Mouse (Mus musculus): ENCODE results near the gene Tnfrsf17. TPM values are rescaled to one million over a fixed set of nuclear protein-coding genes. Genes with fewer than 3 reads are reported as not detected.
"Not testable (repeated sequence)": the region's sequence is repeated elsewhere in the genome, so short reads cannot be mapped to it uniquely, and the experiment has no call there.

Gene Tnfrsf17
- total RNA-seq (2017), result 1.5 TPM in 1 of 2 replicates, not detected in the other

DNA sequence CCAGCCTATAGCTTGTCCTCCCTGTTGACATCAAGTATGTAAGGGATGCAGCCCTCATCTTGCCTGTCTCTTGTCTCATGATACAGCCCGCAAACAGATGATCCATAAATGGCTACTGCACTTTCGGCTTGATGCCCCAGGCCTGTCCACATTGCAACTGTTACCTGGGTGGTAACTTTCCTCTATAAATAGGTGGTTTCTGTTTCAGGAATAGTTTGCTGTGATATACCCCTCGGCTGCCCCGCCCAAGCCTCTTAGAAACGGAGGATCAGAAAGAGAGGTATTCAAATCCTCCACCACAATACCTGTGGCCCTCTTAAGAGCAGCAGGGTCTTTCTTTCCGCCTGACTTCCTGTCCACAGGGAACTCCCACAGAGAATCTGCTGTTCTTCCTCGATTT lies at the start of gene Tnfrsf17:
Tnfrsf17 (plus strand) TSS at position 301 of the 400 bp plus-strand sequence.
- ATAC-seq (ENCODE audit: extremely low read depth, insufficient number of reproducible peaks, low FRiP score, poor library complexity, severe bottlenecking), result no peak

GRCm38 (mm10) chr16:11266556-11266955 lies 47.1 kb upstream of the Tnfrsf17 start:
- no peak for ATAC-seq (ENCODE audit: extremely low read depth, insufficient number of reproducible peaks, low FRiP score, poor library complexity, severe bottlenecking)

- ATAC-seq (ENCODE audit: extremely low read depth, insufficient number of reproducible peaks, low FRiP score, poor library complexity, severe bottlenecking), result no peak
Measured at GRCm38 (mm10) chr16:11269808-11270207, 43.8 kb upstream of the Tnfrsf17 start.

DNA sequence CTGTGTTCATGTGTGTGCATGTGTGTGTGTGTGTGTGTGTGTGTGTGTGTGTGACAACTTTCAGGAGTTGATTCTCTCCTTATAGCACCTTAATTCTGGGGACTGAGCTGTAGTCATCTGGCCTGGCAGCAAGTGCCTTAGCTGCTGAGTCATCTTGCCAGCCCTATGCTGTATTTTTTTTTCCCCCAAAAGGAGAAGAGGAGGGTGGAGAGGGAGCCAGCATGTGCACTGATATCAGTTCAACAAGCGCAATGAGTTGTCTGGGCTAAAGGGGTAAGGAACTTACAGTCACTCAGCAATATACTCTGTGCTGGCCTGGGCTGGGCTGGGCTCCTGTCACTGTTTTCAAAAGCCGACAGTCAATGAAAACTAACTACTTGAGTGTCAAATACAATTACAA lies 43.0 kb upstream of the Tnfrsf17 start:
- no peak for ATAC-seq (ENCODE audit: extremely low read depth, insufficient number of reproducible peaks, low FRiP score, poor library complexity, severe bottlenecking)

DNA sequence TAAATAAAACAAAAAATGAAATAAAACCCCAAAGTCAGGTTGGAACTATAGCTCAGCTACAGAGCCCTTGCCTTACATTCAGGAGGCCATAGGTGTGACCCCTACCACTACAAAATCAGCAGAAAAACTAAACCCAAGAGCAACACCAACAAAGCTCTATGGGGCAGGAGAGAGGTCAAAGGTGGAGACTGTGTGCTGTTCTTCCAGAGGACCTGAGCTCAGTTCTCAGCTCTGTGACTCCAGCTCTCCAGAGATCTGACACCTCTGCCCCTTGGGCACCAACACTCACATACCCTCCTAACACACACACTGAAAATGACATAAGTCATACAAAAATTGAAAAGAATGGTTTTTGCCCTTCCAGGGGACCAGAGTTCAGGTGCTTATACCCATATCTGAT lies 42.5 kb upstream of the Tnfrsf17 start:
- no peak for ATAC-seq (ENCODE audit: extremely low read depth, insufficient number of reproducible peaks, low FRiP score, poor library complexity, severe bottlenecking)

- ATAC-seq (ENCODE audit: extremely low read depth, insufficient number of reproducible peaks, low FRiP score, poor library complexity, severe bottlenecking), result no peak
Measured at GRCm38 (mm10) chr16:11276888-11277287, 36.7 kb upstream of the Tnfrsf17 start.

- no peak for ATAC-seq (ENCODE audit: extremely low read depth, insufficient number of reproducible peaks, low FRiP score, poor library complexity, severe bottlenecking)
Measured at GRCm38 (mm10) chr16:11278778-11279177, 34.8 kb upstream of the Tnfrsf17 start.

- ATAC-seq (ENCODE audit: extremely low read depth, insufficient number of reproducible peaks, low FRiP score, poor library complexity, severe bottlenecking), result no peak
Measured at GRCm38 (mm10) chr16:11282655-11283232, 30.9 kb upstream of the Tnfrsf17 start.

GRCm38 (mm10) chr16:11284881-11285280 lies 28.7 kb upstream of the Tnfrsf17 start:
- ATAC-seq (ENCODE audit: extremely low read depth, insufficient number of reproducible peaks, low FRiP score, poor library complexity, severe bottlenecking), result no peak

DNA sequence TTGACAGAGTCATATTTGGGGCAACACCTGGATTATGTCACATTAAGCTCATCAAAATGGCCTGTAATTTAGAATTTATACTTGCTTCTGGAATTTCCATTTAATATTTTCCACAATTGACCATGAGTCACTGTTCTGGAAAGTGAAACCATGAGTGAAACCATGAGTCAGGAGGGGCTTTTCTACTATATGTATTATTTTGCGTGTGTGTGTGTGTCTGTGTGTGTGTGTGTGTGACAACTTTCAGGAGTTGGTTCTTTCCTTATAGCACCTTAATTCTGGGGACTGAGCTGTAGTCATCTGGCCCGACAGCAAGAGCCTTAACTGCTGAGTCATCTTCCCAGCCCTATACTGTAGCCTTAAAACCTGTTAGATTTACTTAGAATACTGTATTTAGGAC lies 27.7 kb upstream of the Tnfrsf17 start:
- no peak for ATAC-seq (ENCODE audit: extremely low read depth, insufficient number of reproducible peaks, low FRiP score, poor library complexity, severe bottlenecking)

DNA sequence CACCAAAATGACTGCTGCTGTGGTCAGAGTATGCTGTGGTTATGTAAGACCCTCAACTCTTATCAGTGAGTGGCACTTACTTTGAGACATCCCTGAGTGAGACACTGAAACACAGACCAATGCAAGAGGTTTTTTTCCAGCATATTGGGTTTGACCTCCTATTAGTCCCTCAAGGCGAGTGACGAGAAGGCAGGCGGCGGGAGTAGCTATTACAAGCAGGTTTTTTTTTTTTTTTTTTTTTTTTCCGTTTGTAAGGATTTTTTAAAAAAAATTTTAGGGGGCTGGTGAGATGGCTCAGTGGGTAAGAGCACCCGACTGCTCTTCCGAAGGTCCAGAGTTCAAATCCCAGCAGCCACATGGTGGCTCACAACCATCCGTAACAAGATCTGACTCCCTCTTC lies 24.7 kb upstream of the Tnfrsf17 start:
- ATAC-seq (ENCODE audit: extremely low read depth, insufficient number of reproducible peaks, low FRiP score, poor library complexity, severe bottlenecking), result not testable (repeated sequence)

DNA sequence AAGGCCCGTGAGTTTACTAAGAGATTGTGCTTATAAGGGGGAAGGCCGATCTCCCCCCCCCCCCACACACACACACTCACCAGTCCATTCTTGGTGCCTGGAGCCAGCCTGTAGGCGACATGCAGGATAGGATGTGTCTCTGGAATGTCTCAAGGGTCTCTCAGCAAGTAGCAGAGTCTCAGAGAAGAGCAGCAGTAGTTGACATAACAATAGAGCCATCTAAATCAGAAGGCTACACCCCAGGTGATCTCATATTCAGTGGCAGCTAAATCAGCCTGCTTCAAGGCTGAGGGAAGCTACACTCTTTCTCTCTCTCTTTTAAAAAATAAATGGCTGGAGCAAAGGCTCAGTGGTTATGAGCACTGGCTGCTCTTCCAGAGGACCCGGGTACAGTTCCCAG lies 18.0 kb upstream of the Tnfrsf17 start:
- not testable (repeated sequence) for ATAC-seq (ENCODE audit: extremely low read depth, insufficient number of reproducible peaks, low FRiP score, poor library complexity, severe bottlenecking)

GRCm38 (mm10) chr16:11297700-11298099 lies 15.9 kb upstream of the Tnfrsf17 start:
- ATAC-seq (ENCODE audit: extremely low read depth, insufficient number of reproducible peaks, low FRiP score, poor library complexity, severe bottlenecking), result not testable (repeated sequence)

DNA sequence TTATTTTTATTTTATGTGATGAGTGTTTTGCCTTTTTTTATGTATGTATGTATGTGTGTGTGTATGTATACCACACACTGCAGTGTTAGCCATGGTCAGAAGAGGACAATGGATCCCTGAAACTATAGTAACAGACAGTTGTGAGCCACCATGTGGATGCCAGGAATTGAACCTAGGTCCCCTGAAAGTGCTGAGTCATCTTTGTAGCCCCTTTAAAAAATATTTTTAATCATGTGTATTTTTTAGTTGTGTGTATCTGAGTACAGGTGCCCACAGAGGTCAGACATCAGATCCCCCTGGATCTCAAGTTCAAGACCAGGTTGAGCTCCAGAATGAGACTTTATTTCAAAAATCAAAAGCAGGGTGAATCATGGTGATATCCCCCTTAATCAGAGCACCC lies 9.9 kb upstream of the Tnfrsf17 start:
- no peak for ATAC-seq (ENCODE audit: extremely low read depth, insufficient number of reproducible peaks, low FRiP score, poor library complexity, severe bottlenecking)

- no peak for ATAC-seq (ENCODE audit: extremely low read depth, insufficient number of reproducible peaks, low FRiP score, poor library complexity, severe bottlenecking)
Measured at GRCm38 (mm10) chr16:11305531-11305930, 8.1 kb upstream of the Tnfrsf17 start.

DNA sequence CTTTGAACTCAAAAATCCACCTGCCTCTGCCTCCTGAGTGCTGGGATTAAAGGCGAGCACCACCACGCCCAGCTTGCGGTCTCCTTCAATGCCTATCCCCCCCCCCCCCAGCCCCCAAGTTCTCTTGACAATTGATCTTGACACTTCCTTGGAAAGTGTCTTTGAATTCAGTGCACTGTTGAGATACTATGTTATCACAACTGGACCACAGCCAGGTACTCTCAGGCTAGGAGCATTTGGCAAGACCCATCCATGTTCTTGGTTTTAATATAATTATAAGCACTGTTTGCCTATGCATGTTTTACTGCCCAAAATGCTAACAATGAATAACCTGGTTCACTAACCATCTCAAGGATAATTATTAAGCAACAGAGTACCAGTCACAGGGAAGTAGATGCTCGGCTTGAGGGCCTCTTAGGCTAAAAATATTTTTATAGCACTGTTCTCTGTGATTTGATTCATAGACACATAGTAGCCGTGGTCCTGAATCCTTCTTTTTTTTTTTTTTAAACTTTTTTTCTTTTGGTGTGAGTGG lies 2.2 kb downstream of the Tnfrsf17 start:
- no peak for ATAC-seq (ENCODE audit: extremely low read depth, insufficient number of reproducible peaks, low FRiP score, poor library complexity, severe bottlenecking)

GRCm38 (mm10) chr16:11316748-11317147 lies 3.1 kb downstream of the Tnfrsf17 start:
- ATAC-seq (ENCODE audit: extremely low read depth, insufficient number of reproducible peaks, low FRiP score, poor library complexity, severe bottlenecking), result no peak

DNA sequence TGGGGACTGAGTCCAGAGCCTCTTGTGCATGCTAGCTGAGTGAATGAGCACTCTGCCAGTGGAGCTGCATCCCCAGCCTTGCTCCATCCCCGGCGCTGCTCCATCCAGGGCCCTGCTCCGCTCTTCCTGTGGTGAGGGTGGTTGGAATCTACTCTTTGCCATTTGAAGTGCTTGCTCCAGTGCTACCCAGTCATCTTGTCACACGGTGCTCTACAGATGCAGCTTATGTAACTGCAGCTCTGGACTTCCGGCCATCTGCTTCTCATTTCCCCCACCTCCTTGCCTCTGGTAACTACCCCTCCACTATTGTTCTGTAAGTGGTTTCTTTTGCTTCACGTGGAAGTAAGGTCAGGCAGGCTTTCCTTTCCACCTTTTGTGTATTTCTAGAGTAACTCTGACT lies 3.7 kb downstream of the Tnfrsf17 start:
- peak; percentile 52; the same call in 1 of the 2 replicates for ATAC-seq (ENCODE audit: extremely low read depth, insufficient number of reproducible peaks, low FRiP score, poor library complexity, severe bottlenecking)

DNA sequence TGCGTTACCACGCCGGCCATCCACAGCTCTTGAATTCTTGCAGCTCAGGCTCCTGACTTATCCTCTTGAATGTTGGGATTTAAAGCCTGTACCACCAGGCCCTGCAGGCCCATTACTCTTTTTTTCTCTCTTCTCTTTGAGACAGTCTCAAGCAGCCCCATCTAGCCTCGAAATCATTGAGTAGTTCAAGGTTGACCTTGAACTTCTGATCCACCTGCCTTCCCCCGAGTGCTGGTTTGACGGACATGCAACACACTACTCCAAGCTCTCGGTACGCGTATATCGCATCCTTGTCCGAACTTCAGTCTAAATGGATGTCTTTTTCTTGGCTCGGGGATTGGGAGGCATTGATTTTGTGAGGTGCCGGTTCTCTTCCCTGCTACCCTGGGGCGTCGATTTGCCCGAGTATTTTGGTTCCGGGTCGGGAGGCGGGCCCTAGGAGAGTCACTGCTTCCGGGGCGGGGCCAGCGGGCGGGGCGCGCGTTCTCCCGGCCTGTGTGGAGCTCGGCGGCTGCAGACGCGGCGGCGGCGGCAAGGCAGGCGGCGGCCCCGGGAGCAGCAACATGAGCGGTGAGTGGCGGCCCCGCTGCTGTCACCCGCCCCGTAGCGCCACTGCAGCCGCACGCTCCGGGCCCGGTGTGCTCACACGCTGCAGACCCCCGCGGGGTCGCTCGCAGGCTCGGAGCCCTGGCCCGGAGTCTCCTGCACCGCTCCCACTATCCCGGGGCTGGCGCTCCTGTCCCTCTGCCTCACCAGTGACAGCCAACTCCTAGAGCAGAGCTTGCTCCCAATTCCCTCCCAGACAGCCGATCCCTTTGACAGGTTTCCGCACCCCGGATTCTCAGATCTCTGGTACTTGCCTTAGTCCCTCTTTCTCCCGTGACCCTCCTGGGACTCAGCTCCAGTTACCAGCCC lies 9.1 kb downstream of the Tnfrsf17 start, which contains the start of gene Snx29:
Snx29 (plus strand) TSS at position 500 of the 915 bp plus-strand sequence.
- ATAC-seq (ENCODE audit: extremely low read depth, insufficient number of reproducible peaks, low FRiP score, poor library complexity, severe bottlenecking), result peak; percentile 91

All from neutrophil, adult 5-6 weeks (primary cell).